Mouse (Mus musculus) embryonic fibroblast, embryonic 13.5 days (primary cell): Measurements from ENCODE around the gene Gm12184. TPM values are rescaled to one million over a fixed set of nuclear protein-coding genes. Genes with fewer than 3 reads are reported as not detected.

ENCODE experiments used
- H3K27ac ChIP-seq: 2 replicates; pipeline ENCODE4 v1.5.1; 2012; ENCODE audit warnings: low read length, control low read depth, inconsistent platforms; ENCODE audit not compliant: insufficient read depth
- H3K4me1 ChIP-seq: 2 replicates; pipeline ENCODE4 v1.6.1; 2011; ENCODE audit warnings: low read length; ENCODE audit not compliant: control insufficient read depth, insufficient read depth
- H3K4me3 ChIP-seq: 2 replicates; pipeline ENCODE4 v1.5.1; 2011; ENCODE audit warnings: mild to moderate bottlenecking, control low read depth, low read length; ENCODE audit not compliant: insufficient read depth
- CTCF ChIP-seq: IDR thresholded peaks from 2 replicates; pipeline ENCODE4 v1.5.1; 2011; ENCODE audit warnings: mild to moderate bottlenecking, control low read depth, low read length, moderate library complexity, borderline replicate concordance; ENCODE audit not compliant: insufficient read depth
- POLR2A ChIP-seq: IDR thresholded peaks from 2 replicates; pipeline ENCODE4 v1.6.1; 2011; ENCODE audit warnings: low read depth, mild to moderate bottlenecking, control low read depth, low read length, moderate library complexity
- polyA plus RNA-seq: library from polyadenylated mRNA; stranded (reverse); fragments of >200 nt; gene quantifications from 2 replicates; pipeline ENCODE4 v1.2.4, GENCODE M21; 2011; ENCODE audit warnings: low read depth; ENCODE audit not compliant: missing spikeins, insufficient read length

Gm12184 gene
- polyA plus RNA-seq, 1 experiment = 61.2 TPM

DNA sequence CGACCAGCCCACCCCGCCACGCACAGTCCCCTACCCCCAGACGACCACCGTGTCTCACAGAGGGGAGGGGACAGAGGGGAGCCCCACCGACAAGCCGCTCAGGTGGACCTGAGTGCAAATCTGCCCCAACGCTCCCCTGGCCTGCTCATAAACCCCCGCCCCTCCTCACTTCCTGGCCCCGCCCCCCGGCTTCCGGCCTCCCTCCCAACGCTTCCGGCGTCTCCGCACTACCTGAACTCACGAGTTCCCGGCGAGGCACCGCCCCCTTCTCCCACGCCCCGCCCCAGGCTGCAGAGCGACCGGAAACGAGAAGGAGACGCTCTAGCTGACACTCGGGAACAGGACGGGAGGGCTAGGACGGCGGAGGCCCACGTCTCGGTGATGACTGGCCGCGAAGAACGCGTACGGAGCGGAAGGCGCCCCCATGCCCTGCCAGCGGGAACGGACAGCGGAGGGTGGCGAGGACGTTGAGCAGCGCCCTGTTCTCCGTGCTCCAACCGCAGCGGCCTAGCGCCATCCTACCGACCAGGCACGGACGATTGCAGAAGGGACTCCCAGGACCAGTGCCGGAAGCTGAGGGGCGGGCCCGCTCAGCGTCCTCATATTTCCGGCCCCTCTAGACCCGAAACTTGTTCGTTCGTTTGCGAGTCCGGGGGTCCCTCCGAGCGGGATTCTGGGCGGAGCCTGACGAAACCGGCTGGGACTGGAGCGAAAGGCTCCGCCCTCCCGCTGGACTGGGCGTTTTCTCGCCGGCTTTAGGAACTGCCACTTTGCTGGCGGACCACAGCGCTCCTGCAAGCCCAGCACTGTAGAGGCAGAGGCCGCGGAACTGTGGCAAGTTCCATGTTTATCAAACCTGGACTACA, 9.4 kb downstream of the Gm12184 start, which contains the start of gene Trim41:
Trim41 (minus strand) TSS at position 554 of the 866 bp plus-strand sequence.
- Histone ChIP-seq H3K4me3 (peak within 1 kb of the TSS; percentile 90), H3K4me1 (peaks cover 9% of the 10 kb centered on the region; the same call in 1 of the 2 replicates), H3K27ac (peak within 1 kb of the TSS; percentile 98)
- TF ChIP-seq POLR2A = peak; percentile 98
- no peak for TF ChIP-seq CTCF

DNA sequence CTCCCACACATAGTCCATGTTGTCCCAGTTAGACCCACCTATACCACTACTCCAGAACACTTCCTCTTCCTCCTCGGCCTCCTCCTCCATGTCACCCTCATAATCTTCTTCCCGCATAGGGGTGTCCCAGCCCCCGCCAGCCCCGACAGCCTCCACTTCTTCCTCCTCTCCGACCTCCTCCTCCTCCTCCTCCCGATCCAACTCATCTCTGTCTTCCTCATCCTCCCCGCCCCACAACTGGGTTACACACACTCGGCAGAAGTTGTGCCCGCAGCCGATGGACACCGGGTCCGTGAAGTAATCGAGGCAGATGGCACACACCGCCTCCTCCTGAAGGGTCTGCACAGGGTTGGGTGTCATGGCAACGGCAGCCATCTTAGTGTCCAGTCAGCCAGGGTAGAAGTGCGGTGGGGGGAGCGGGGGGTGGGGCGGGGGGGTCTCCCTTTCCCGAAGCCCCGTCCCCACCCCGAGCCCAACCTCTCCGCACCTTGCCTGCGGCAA, 10.1 kb downstream of the Gm12184 start:
- Histone ChIP-seq H3K4me3 (peak overlapping the region; percentile 86), H3K27ac (no peak overlapping the region), H3K4me1 (peaks cover 9% of the 10 kb centered on the region; the same call in 1 of the 2 replicates)
- TF ChIP-seq CTCF (no peak), POLR2A (no peak)

DNA sequence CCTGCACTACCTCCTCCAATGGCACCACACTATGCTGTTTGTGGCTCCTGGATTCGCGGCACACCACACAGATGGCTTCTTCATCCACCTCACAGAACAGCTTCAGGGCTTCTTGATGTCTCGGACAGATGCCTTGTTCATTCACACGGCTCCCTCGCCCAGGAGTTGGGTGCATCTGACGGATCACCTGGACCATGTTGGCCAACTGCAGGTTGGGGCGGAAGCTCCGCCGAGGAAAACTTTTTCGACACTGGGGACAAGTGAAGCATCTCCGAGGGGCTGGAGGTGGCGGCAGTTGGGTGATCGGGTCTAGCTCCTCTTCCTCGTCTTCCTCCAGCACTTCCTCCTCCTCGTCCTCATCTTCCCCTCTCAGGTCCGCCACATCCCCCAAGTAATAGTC, 10.6 kb downstream of the Gm12184 start:
- TF ChIP-seq CTCF = no peak
- TF ChIP-seq POLR2A = no peak
- Histone ChIP-seq H3K4me1 (peaks cover 9% of the 10 kb centered on the region; the same call in 1 of the 2 replicates), H3K4me3 (peak overlapping the region; percentile 86), H3K27ac (no peak overlapping the region)

DNA sequence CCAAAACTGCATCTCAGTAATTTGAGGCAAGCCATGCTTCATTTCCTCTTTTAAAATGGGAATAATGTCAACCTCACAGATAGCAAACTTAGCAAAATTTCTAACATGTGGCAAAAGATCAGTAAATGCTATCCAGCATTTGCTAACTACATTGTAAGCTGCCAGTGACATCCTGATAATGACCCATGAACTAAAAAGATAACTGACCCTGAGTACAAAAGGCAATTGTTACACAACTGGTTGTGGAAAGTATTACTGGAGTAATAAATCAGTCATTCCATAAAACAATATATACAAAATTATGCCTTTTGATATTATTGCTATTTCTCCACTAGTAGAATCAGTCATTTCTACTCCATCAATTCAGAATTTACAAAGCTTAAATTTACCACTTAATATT, 12.7 kb downstream of the Gm12184 start:
- Histone ChIP-seq H3K4me3 (no peak overlapping the region), H3K27ac (no peak overlapping the region), H3K4me1 (peaks cover 6% of the 10 kb centered on the region; the same call in 1 of the 2 replicates)
- TF ChIP-seq CTCF (no peak), POLR2A (no peak)

DNA sequence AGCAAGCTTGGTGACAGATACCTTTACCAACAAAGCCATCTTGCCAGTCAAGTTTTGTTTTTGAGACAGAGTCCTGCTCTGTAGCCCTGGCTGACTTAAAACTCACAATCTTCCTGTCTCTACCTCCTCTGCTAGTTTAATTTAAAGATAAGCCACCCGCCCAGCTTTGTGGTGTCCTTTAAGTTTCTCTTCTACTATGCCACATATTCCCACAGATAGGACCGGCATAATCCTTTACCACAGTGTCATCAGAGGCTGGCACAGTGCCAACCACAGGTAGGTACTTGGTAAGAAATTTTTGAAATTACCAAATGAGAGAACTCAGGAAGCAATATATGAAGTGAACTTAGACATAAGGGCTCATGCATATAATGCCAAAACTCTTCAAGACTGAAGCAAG, 16.3 kb downstream of the Gm12184 start:
- Histone ChIP-seq H3K4me3 (no peak overlapping the region), H3K27ac (no peak overlapping the region), H3K4me1 (peaks cover 3% of the 10 kb centered on the region; the same call in 1 of the 2 replicates)
- no peak for TF ChIP-seq POLR2A
- no peak for TF ChIP-seq CTCF

GRCm38 (mm10) chr11:48809434-48809830, 17.0 kb downstream of the Gm12184 start:
- H3K4me3 ChIP-seq = no peak overlapping the region
- H3K27ac ChIP-seq = no peak overlapping the region
- TF ChIP-seq CTCF (no peak), POLR2A (no peak)
- peaks cover 3% of the 10 kb centered on the region; the same call in 1 of the 2 replicates for H3K4me1 ChIP-seq

DNA sequence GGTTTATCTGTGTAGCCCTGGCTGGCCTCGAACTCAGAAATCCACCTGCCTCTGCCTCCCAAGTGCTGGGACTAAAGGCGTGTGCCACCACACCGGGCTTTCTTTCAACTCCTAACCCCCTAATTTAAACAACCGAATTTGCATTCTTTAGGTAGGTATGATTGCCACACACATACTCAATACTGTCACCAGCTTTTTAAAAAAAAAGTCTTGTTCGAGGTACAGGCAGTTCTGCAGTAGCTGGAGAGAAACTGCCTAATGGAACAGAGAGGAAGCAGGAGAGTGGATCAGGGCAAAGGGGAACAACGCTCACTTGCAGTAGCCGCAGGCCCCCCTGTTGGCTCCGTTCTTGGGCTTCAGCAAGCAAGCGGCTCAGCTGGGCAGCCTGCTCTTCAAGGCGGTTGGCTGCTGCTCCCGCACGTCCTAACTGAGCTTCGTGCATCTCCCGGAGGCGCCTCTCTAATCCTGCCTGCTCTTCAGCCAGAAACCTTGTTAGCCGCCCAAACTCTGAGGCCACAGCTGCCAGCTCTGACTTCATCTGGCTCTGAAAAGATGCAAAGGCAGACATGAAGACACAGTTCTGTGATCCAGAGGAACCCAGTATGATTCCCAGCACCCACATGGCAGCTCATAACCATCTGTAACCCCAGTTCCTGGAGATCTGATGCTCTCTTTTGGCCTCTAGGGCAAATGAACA, 17.6 kb downstream of the Gm12184 start:
- no peak overlapping the region for H3K27ac ChIP-seq
- no peak for TF ChIP-seq CTCF
- no peak for TF ChIP-seq POLR2A

DNA sequence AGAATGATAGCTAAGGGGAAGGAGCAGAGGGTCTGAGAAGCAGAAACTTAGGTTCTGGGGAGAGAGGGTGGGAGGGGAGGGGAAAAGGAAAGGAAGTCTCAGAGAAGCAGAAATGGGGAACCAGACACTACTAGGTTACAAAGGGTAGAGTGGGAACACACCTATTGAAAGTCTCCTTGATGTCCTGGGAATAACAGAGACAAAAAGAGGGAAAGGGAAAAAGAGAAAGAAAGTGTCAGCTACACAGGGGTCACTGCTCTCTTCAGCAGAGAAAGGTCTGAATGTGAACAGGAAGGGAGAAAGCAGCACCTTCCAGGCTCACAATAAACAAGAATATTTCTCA, 18.2 kb downstream of the Gm12184 start:
- Histone ChIP-seq H3K4me1 (no peaks in the 10 kb centered on the region; the same call in 1 of the 2 replicates), H3K27ac (no peak overlapping the region), H3K4me3 (no peak overlapping the region)
- TF ChIP-seq POLR2A = no peak
- TF ChIP-seq CTCF = no peak

More for the DNA sequence above, 17.6 kb downstream of the Gm12184 start:
- H3K4me3 ChIP-seq = no peak overlapping the region
- H3K4me1 ChIP-seq = no peaks in the 10 kb centered on the region; the same call in 1 of the 2 replicates

DNA sequence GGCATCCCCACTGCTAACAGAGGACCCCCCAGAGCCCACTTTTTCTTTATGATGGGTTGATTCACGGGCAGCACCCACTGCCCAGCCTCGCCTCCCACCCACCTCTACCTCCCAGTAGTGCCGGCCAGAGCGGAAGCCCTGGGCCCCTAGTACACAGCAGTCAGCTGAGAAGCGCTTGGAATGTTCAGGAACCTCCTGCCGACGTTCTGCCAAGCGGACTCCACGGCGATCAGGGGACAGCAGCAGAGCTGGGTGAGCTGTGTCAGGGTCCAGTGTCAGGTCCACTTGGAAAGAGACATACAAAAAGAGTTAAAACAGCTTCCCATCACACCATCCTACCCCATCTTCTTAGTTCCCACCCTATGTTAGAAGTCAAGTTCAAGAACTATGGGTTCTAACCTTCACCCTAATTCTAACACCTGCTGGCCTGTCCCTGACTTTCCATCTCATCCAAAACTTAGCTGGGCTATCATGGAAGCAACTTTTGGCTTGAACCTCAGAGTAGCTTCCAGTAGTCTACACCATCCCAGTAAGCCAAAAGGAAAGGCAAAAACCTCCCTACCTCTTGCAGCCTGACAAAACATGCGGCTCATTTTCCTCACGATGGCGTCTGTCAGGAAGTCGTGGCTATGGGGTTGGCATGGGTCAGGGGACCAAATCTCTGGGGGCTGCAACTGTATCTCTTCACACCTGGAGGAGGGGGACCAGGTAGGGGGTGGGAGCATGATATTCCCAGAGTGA, 18.7 kb downstream of the Gm12184 start:
- H3K4me1 ChIP-seq = no peaks in the 10 kb centered on the region
- H3K4me3 ChIP-seq = no peak overlapping the region
- H3K27ac ChIP-seq = no peak overlapping the region
- TF ChIP-seq CTCF (no peak), POLR2A (peak; percentile 24; the same call in 1 of the 2 replicates)

DNA sequence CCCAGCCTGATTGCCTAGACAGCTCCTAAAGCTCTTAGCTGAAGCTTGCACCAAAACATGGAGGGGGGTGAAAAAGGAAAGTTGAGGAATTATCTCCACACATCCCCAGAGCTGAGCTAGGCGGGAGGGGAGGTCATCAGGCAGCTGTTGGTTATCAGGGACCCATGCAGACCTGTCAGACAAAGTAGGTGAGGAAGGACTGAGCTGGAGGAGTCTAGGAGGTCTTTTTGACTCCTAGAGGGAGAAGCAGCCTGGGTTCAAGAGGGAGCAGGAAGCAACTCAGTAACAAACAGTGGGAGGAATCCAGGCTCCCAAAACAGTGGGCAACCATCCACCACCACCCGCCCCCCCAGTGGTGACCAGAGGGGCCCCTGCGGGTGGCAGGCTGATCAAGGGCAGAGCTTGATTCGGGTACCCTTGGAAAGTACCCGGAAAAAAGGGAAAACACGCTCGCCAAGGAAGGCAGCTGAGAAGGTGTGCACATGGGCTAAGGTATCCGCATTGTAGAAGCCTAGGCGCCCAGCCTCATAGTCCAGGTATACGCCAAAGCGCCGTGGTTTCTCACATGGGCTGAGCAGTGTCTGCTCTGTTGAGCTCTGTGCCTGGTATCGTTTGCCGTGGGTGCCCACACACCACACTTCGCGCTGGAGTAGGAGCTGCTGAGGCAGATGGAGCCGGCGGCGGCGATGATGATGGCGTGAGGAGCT, 19.4 kb downstream of the Gm12184 start:
- TF ChIP-seq CTCF (no peak), POLR2A (peak; percentile 58)
- Histone ChIP-seq H3K4me3 (no peak overlapping the region), H3K27ac (no peak overlapping the region), H3K4me1 (no peaks in the 10 kb centered on the region)
